Mouse (Mus musculus): ENCODE measurements around the gene Cnrip1.

DNA sequence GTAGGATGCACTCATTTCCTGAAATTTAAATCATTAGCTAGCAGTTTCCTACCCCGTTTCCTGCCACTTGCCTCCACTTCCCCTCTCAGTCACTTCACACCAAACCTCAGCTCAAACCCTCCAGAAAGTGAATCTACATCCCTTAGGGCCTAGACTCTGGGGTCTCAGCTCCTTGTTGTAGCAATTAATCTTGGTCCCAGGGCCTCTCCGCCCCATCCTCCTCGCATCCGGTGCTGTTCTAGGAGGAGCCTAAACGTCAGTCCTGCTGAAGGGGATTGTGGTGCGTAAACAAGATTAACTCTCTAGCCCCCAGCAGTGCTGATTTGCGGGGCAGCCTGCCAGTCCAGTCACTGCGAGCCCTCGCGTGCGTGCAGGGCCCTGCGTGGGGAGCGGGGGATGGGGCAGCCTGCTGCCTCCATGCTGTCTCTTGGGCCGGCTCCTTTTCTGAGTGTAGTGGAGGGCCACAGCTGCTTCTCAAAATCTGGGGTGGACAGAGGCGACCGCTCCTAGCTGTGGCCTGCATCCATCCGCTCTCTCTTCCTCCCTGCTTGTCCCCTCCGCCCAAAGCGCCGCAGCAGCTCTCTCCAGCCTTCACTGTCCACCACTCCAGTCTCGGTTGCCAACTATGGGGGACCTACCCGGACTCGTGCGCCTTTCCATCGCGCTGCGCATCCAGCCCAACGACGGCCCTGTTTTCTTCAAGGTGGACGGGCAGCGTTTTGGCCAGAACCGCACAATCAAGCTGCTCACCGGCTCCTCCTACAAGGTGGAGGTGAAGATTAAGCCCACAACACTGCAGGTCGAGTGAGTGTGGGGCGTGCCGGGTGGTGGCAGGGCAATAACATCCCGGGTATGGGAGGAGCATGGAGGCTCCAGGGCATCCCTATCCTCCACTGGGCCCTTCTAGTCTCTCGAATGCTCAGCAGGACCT, at the start of gene Cnrip1, which contains the start of gene Plek:
- TF ChIP-seq CTCF (IDR thresholded peaks at IDR 0.05) (no peak), EP300 (IDR thresholded peaks at IDR 0.05) (no peak)

All from lung, postnatal 0 days (tissue).